Mouse (Mus musculus) telencephalon, adult 2 months (tissue): ENCODE measurements at regions not wholly inside any gene's neighbourhood (a gene's known extent, or its start where the extent isn't known, plus 50 kb on each side); places are given as distances from the start of the nearest gene placed in this dataset.
A peak's percentile ranks its signal among the peaks of the same experiment; 100 is the strongest.
"Not testable (repeated sequence)": the region's sequence is repeated elsewhere in the genome, so short reads cannot be mapped to it uniquely, and the experiment has no call there.

Experiments
- DNase-seq: peaks from one replicate; pipeline ENCODE4 v3.0.0-alpha.2; 2011; ENCODE audit warnings: low read depth, low spot score

GRCm38 (mm10) chr7:95954511-95954910 lies 216.5 kb upstream of the Tenm4 start:
- peak; percentile 15 for DNase-seq

GRCm38 (mm10) chr7:95955119-95955518 lies 215.9 kb upstream of the Tenm4 start:
- DNase-seq, result no peak

- no peak for DNase-seq
Observed at GRCm38 (mm10) chr7:95959068-95959467, 212.0 kb upstream of the Tenm4 start.

GRCm38 (mm10) chr7:95971863-95972262 lies 199.2 kb upstream of the Tenm4 start:
- no peak for DNase-seq

- no peak for DNase-seq
Observed at GRCm38 (mm10) chr7:95974085-95974484, 197.0 kb upstream of the Tenm4 start.

GRCm38 (mm10) chr7:95991250-95992032 lies 179.6 kb upstream of the Tenm4 start:
- no peak for DNase-seq

- DNase-seq, result no peak
Observed at GRCm38 (mm10) chr7:95992033-95992516, 179.0 kb upstream of the Tenm4 start.

GRCm38 (mm10) chr7:95992521-95992920 lies 178.5 kb upstream of the Tenm4 start:
- no peak for DNase-seq

- no peak for DNase-seq
Observed at GRCm38 (mm10) chr7:95997190-95997589, 173.9 kb upstream of the Tenm4 start.

GRCm38 (mm10) chr7:95999189-95999588 lies 171.9 kb upstream of the Tenm4 start:
- DNase-seq, result no peak

GRCm38 (mm10) chr7:96002401-96002800 lies 168.6 kb upstream of the Tenm4 start:
- DNase-seq, result no peak

- DNase-seq, result no peak
Observed at GRCm38 (mm10) chr7:96006299-96006698, 164.7 kb upstream of the Tenm4 start.

- peak; percentile 31 for DNase-seq
Observed at GRCm38 (mm10) chr7:96013008-96013407, 158.0 kb upstream of the Tenm4 start.

- no peak for DNase-seq
Observed at GRCm38 (mm10) chr7:96017112-96017884, 153.7 kb upstream of the Tenm4 start.

- no peak for DNase-seq
Observed at GRCm38 (mm10) chr7:96024048-96024447, 147.0 kb upstream of the Tenm4 start.

GRCm38 (mm10) chr7:96026781-96027418 lies 144.1 kb upstream of the Tenm4 start:
- no peak for DNase-seq

- no peak for DNase-seq
Observed at GRCm38 (mm10) chr7:96033636-96034035, 137.4 kb upstream of the Tenm4 start.

GRCm38 (mm10) chr7:96035456-96035855 lies 135.6 kb upstream of the Tenm4 start:
- DNase-seq, result no peak

- DNase-seq, result no peak
Observed at GRCm38 (mm10) chr7:96039628-96040027, 131.4 kb upstream of the Tenm4 start.

- DNase-seq, result no peak
Observed at GRCm38 (mm10) chr7:96041806-96042205, 129.2 kb upstream of the Tenm4 start.

- DNase-seq, result no peak
Observed at GRCm38 (mm10) chr7:96051631-96052030, 119.4 kb upstream of the Tenm4 start.

GRCm38 (mm10) chr7:96061599-96061998 lies 109.4 kb upstream of the Tenm4 start:
- not testable (repeated sequence) for DNase-seq
